Mouse (Mus musculus) CH12.LX (cell line): ENCODE results near the gene Gpatch11. TPM values are rescaled to one million over a fixed set of nuclear protein-coding genes. Genes with fewer than 3 reads are reported as not detected.
A peak's percentile ranks its signal among the peaks of the same experiment; 100 is the strongest.

Experiments used
- DNase-seq: peaks from one replicate; pipeline ENCODE4 v3.0.0-alpha.2; 2013; ENCODE audit errors: extremely low read depth
- H3K27ac ChIP-seq: 2 replicates; pipeline ENCODE4 v1.5.1; 2012; ENCODE audit warnings: low read depth, mild to moderate bottlenecking, control low read depth, moderate library complexity; ENCODE audit not compliant: insufficient read depth
- H3K27me3 ChIP-seq: replicated peaks from 2 replicates; pipeline ENCODE3; 2012; ENCODE audit warnings: inconsistent platforms
- H3K36me3 ChIP-seq, 2 experiments: replicated peaks in 1 of 2; 2 replicates each; pipeline versions ENCODE3 to v1.6.1; 2012; ENCODE audit warnings: inconsistent platforms in 1 of 2, low read length in 1 of 2, mild to moderate bottlenecking in 1 of 2, mixed read lengths in 1 of 2, moderate library complexity in 1 of 2; ENCODE audit not compliant: control insufficient read depth in 1 of 2, insufficient read depth in 1 of 2
- H3K4me1 ChIP-seq, 2 experiments: 2 replicates each; pipeline ENCODE4 v1.6.1; 2012; ENCODE audit warnings: inconsistent platforms in 1 of 2, moderate library complexity in 1 of 2; ENCODE audit not compliant: insufficient read depth in 2 of 2, control insufficient read depth in 1 of 2
- H3K4me2 ChIP-seq: 2 replicates; pipeline ENCODE4 v1.6.1; 2012; ENCODE audit warnings: low read depth, mild to moderate bottlenecking, control low read depth; ENCODE audit not compliant: poor library complexity, insufficient read depth, severe bottlenecking
- H3K4me3 ChIP-seq, 3 experiments: fragments of 150-350 bp in 1 of 3; sonication (generic) in 1 of 3; replicated peaks in 1 of 3; 2 replicates each; pipeline versions ENCODE3 to v1.5.1; 2011 to 2012; ENCODE audit warnings: low read depth in 2 of 3, low read length in 2 of 3, mild to moderate bottlenecking in 2 of 3, moderate library complexity in 2 of 3, control low read depth in 1 of 3, improper control_type of control experiment in 1 of 3, inconsistent platforms in 1 of 3, mixed read lengths in 1 of 3; ENCODE audit not compliant: poor library complexity in 1 of 3
- H3K79me2 ChIP-seq: replicated peaks from 2 replicates; pipeline ENCODE4 v1.6.1; 2012; ENCODE audit warnings: mild to moderate bottlenecking, moderate library complexity; ENCODE audit not compliant: control insufficient read depth, poor library complexity, insufficient read depth, severe bottlenecking; ENCODE audit errors: extremely low read depth
- H3K9ac ChIP-seq: 2 replicates; pipeline ENCODE4 v1.6.1; 2012; ENCODE audit warnings: low read depth, mild to moderate bottlenecking, control low read depth, moderate library complexity; ENCODE audit not compliant: insufficient read depth
- H3K9me3 ChIP-seq: replicated peaks from 2 replicates; pipeline ENCODE3; 2012; ENCODE audit warnings: low read length, inconsistent platforms, mixed read lengths
- CHD1 ChIP-seq: IDR thresholded peaks from 2 replicates; pipeline ENCODE4 v1.6.1; 2012; ENCODE audit warnings: low read depth, low read length, improper control_type of control experiment, inconsistent platforms
- CHD2 ChIP-seq: IDR thresholded peaks from 2 replicates; pipeline ENCODE4 v1.6.1; 2011; ENCODE audit warnings: low read length, improper control_type of control experiment
- ELF1 ChIP-seq: IDR thresholded peaks from 2 replicates; pipeline ENCODE4 v1.6.1; 2014; ENCODE audit warnings: low read depth, mild to moderate bottlenecking, inconsistent platforms, low read length, improper control_type of control experiment
- IRF4 ChIP-seq: IDR thresholded peaks from 2 replicates; pipeline ENCODE4 v1.6.1; 2014; ENCODE audit warnings: low read depth, mild to moderate bottlenecking, inconsistent platforms, low read length, improper control_type of control experiment
- MAZ ChIP-seq: IDR thresholded peaks from 2 replicates; pipeline ENCODE4 v1.6.1; 2012; ENCODE audit warnings: low read depth, mild to moderate bottlenecking, inconsistent platforms, low read length, improper control_type of control experiment, moderate library complexity
- NELFE ChIP-seq: IDR thresholded peaks from 2 replicates; pipeline ENCODE4 v1.6.1; 2011; ENCODE audit warnings: low read depth, low read length, improper control_type of control experiment
- NRF1 ChIP-seq: IDR thresholded peaks from 2 replicates; pipeline ENCODE4 v1.6.1; 2014; ENCODE audit warnings: low read depth, mild to moderate bottlenecking, inconsistent platforms, low read length, improper control_type of control experiment, moderate library complexity
- POLR2A ChIP-seq: IDR thresholded peaks from 2 replicates; pipeline ENCODE4 v1.6.1; 2011; ENCODE audit warnings: low read depth, mild to moderate bottlenecking, improper control_type of control experiment, low read length
- RAD21 ChIP-seq: IDR thresholded peaks from 2 replicates; pipeline ENCODE4 v1.6.1; 2011; ENCODE audit warnings: low read depth, mild to moderate bottlenecking, low read length, improper control_type of control experiment, moderate library complexity
- SMC3 ChIP-seq: IDR thresholded peaks from 2 replicates; pipeline ENCODE4 v1.6.1; 2011; ENCODE audit warnings: low read depth, low read length, improper control_type of control experiment
- UBTF ChIP-seq: IDR thresholded peaks from 2 replicates; pipeline ENCODE4 v1.6.1; 2012; ENCODE audit warnings: low read depth, mild to moderate bottlenecking, inconsistent platforms, low read length, improper control_type of control experiment, moderate library complexity
- ZC3H11A ChIP-seq: IDR thresholded peaks from 2 replicates; pipeline ENCODE4 v1.6.1; 2012; ENCODE audit warnings: low read depth, mild to moderate bottlenecking, inconsistent platforms, low read length, improper control_type of control experiment
- ZKSCAN1 ChIP-seq: IDR thresholded peaks from 2 replicates; pipeline ENCODE4 v1.6.1; 2012; ENCODE audit warnings: low read depth, inconsistent platforms, low read length, improper control_type of control experiment, borderline replicate concordance
- ZNF384 ChIP-seq: IDR thresholded peaks from 2 replicates; pipeline ENCODE4 v1.6.1; 2012; ENCODE audit warnings: low read depth, low read length, improper control_type of control experiment, inconsistent platforms
- dilution Hi-C: fragments of 300-500 bp; cut with MboI; formaldehyde crosslinking; loops from 2 replicates; pipeline ENCODE4 v1.14.3; 2020; ENCODE audit warnings: low sequenced_read_pairs; ENCODE audit not compliant: extremely low pct_unique_long_range_greater_than_20kb, extremely low pct_ligation_motif_present
- in situ Hi-C: fragments of 300-500 bp; cut with MboI; formaldehyde crosslinking; loops from 3 replicates; pipeline ENCODE4 v1.14.3; 2019; ENCODE audit warnings: low sequenced_read_pairs, low pct_ligation_motif_present, low pct_unique_long_range_greater_than_20kb, mixed read lengths
- polyA plus RNA-seq: library from polyadenylated mRNA; unstranded; fragments of >175 nt; gene quantifications from 2 replicates; pipeline ENCODE4 v1.2.1, GENCODE M21; 2012; ENCODE audit warnings: low read depth; ENCODE audit not compliant: insufficient read length
- total RNA-seq, 2 experiments: library from RNA; depleted of rRNA; stranded (reverse); fragments of 300-350 nt in 1 of 2; fragments of >200 nt in 1 of 2; gene quantifications; 2 replicates each; pipeline ENCODE4 v1.2.3; 2012 to 2014

Gpatch11 gene
- total and polyA plus RNA-seq, 3 experiments: 13.4 to 25.5 (median 25.1) TPM

DNA sequence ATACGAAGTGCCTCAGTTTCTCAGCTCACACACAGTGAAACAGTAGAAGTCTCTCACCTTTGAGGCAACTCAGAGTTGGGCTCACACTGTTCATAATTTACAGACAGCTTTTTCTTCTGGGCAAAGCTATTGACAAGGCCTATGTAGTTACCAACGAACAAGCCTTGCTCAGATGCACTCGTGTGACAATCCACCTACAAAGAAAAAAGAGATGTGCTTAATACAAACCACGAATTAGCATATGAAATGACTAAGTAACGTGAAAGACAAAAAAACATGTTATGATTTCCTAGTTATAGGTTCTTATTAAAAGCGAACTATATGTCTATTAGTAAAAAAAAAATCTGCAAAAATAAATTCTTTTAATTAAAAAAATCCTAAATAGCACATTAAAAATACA lies 38.5 kb downstream of the Gpatch11 start:
- H3K27ac ChIP-seq: no peak overlapping the region
- H3K4me1 ChIP-seq: no peaks in the 10 kb centered on the region
- TF ChIP-seq UBTF (no peak), CHD1 (no peak), IRF4 (no peak), RAD21 (no peak), NRF1 (no peak), ELF1 (no peak), ZC3H11A (no peak), SMC3 (no peak), NELFE (no peak), POLR2A (no peak), ZKSCAN1 (no peak), CHD2 (no peak)
- H3K4me3 ChIP-seq: no peak overlapping the region
- H3K9me3 ChIP-seq: no peaks in the 10 kb centered on the region
- in situ Hi-C loops (no loop called here), dilution Hi-C loops (no loop called here)
- peaks cover 39 to 85% of the 10 kb centered on the region in 2 experiments for H3K36me3 ChIP-seq
- DNase-seq: no peak
- no peaks in the 10 kb centered on the region for H3K27me3 ChIP-seq
- H3K4me2 ChIP-seq: no peak overlapping the region
- no peaks in the 10 kb centered on the region for H3K79me2 ChIP-seq
- no peak overlapping the region for H3K9ac ChIP-seq

DNA sequence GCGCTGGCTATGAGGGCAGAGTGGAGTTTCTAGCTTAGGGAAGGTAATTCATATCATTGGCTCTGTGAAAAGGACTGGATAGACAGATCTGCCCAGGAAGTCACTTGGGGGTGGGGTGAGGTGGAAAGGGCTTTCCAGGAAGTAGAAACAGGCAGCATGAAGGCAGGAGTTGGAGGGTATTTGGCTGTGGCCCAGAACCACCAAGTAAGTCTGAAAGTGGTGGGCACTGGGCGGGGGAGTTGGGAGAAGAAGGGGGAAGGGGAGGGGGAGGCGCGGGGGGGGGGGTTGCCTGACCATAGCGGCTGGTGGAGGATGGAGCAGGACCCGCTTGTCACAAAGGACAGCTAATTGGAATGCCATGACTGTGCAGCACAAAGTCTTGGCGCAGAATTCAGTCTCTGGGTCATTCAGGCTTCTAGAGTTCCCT lies 46.5 kb downstream of the Gpatch11 start:
- peak overlapping the region; percentile 81 for H3K4me2 ChIP-seq
- H3K9ac ChIP-seq: peak overlapping the region; percentile 89
- TF ChIP-seq ZNF384 (no peak), ELF1 (peak; percentile 76), MAZ (0 out of 2 replicates have a peak, but pooled peaks have one; percentile 23)
- peaks cover 17 to 58% of the 10 kb centered on the region in 2 experiments for H3K36me3 ChIP-seq
- H3K27ac ChIP-seq: no peak overlapping the region
- H3K4me3 ChIP-seq: peak overlapping the region; percentile 59 to 98 (median 80)
- in situ Hi-C loops: loop anchor here (5.0 kb wide), 1 partner anchor 35 kb away; the partner anchor contains the start of gene Cebpzos
- peaks cover 9% of the 10 kb centered on the region for H3K9me3 ChIP-seq
- peaks cover 12% of the 10 kb centered on the region; the same call in 1 of the 2 replicates for H3K79me2 ChIP-seq
- H3K27me3 ChIP-seq: no peaks in the 10 kb centered on the region
- peak; percentile 40 for DNase-seq
- peaks cover 6 to 22% of the 10 kb centered on the region in 2 experiments for H3K4me1 ChIP-seq
- dilution Hi-C loops: no loop called here
